Mouse (Mus musculus): ENCODE data around the gene Rac2.

DNA sequence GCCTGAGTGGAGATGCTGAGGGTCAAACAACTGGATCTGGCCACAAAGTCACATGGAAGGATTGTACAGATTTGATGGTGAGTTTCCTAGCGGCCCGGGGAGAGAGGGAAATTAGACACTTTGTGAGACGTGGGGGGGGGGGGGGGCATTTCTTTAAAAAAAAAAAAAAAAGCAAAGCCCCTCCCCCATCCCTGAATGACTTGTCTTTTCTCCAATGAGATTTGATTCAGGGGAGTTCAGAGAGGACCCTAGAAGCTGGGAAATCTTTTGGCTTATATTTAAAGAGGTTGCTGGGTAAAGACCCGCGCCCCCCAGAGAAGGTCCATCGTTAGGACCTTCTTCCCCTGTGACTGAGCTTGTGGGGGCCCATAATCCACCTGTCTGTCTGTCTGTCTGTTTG, 23.9 kb upstream of the Rac2 start:
- TF ChIP-seq POLR2A (IDR thresholded peaks at IDR 0.05; ENCODE audit: borderline replicate concordance, extremely low read depth, low read depth, low read length), result no peak
- TF ChIP-seq CTCF (IDR thresholded peaks at IDR 0.05; ENCODE audit: insufficient read depth, low read length), result no peak
